Mouse (Mus musculus) gastrocnemius, postnatal 14 days (tissue): ENCODE results near the gene March1. TPM values are rescaled to one million over a fixed set of nuclear protein-coding genes. Genes with fewer than 3 reads are reported as not detected.

Experiments
- DNase-seq: peaks from one replicate; pipeline ENCODE4 v3.0.0; 2021; ENCODE audit warnings: mixed read lengths
- intact Hi-C: fragments of 180-260 bp; cut with DNase I; formaldehyde crosslinking; loops from one replicate; pipeline ENCODE4 v1.15.1; 2025; ENCODE audit warnings: low total_unique reads
- long read RNA-seq, 2 experiments: library from polyadenylated mRNA; stranded (forward); transcript quantifications; one replicate each; pipeline ENCODE4 v2.0.0; 2021
- total RNA-seq, 2 experiments: library from RNA; stranded (reverse); gene quantifications; 2 replicates each; pipeline ENCODE4 v1.2.3; 2021

March1 gene
- under 1 TPM; 0.86 to 0.92 TPM for total RNA-seq
- long read RNA-seq, experiment 1, partial matches to known transcripts = 1 of 1 reads
- long read RNA-seq, experiment 1, other reads (novel, unspliced or antisense) = 0 of 1 reads
- long read RNA-seq, experiment 2 = 0 reads

GRCm38 (mm10) chr8:65617871-65618751 lies at the start of gene March1:
TSS of gene March1 (plus strand) at chr8:65617900.
- intact Hi-C loops = no loop called here
- DNase-seq = no peak

- DNase-seq = no peak
- intact Hi-C loops = no loop called here
These were observed 30.8 kb upstream of the March1 start for GRCm38 (mm10) chr8:65586909-65587308.

- intact Hi-C loops = no loop called here
- DNase-seq = no peak
These were observed 14.5 kb upstream of the March1 start for GRCm38 (mm10) chr8:65603241-65603640.

- intact Hi-C loops = no loop called here
- DNase-seq = no peak
These were observed 8.2 kb upstream of the March1 start for GRCm38 (mm10) chr8:65609509-65609908.

- DNase-seq = no peak
- intact Hi-C loops = no loop called here
These were observed 1.3 kb downstream of the March1 start for GRCm38 (mm10) chr8:65618966-65619365.

GRCm38 (mm10) chr8:65644931-65645330 lies 27.2 kb downstream of the March1 start:
- DNase-seq = no peak
- intact Hi-C loops = no loop called here

- no peak for DNase-seq
- intact Hi-C loops = no loop called here
These were observed 27.8 kb downstream of the March1 start for GRCm38 (mm10) chr8:65645502-65645901.

- intact Hi-C loops = no loop called here
- DNase-seq = no peak
These were observed 28.2 kb downstream of the March1 start for GRCm38 (mm10) chr8:65645945-65646344.

GRCm38 (mm10) chr8:65655924-65656323 lies 38.2 kb downstream of the March1 start:
- DNase-seq = no peak
- intact Hi-C loops = no loop called here

GRCm38 (mm10) chr8:65661885-65662284 lies 44.2 kb downstream of the March1 start:
- no peak for DNase-seq
- intact Hi-C loops = no loop called here

- no peak for DNase-seq
- intact Hi-C loops = no loop called here
These were observed 48.1 kb downstream of the March1 start for GRCm38 (mm10) chr8:65665786-65666185.

- intact Hi-C loops = no loop called here
- DNase-seq = no peak
These were observed 125.4 kb downstream of the March1 start for GRCm38 (mm10) chr8:65743066-65743465.

- DNase-seq = no peak
- intact Hi-C loops = no loop called here
These were observed 158.1 kb downstream of the March1 start for GRCm38 (mm10) chr8:65775815-65776214.

GRCm38 (mm10) chr8:65781156-65781555 lies 163.5 kb downstream of the March1 start:
- no peak for DNase-seq
- intact Hi-C loops = no loop called here

- intact Hi-C loops = no loop called here
These were observed 195.3 kb downstream of the March1 start for GRCm38 (mm10) chr8:65812971-65813370.

GRCm38 (mm10) chr8:65922294-65923019 lies 304.8 kb downstream of the March1 start:
- no peak for DNase-seq
- intact Hi-C loops = no loop called here

More at GRCm38 (mm10) chr8:65812971-65813370, 195.3 kb downstream of the March1 start:
- DNase-seq = no peak

- intact Hi-C loops = no loop called here
These were observed 339.2 kb downstream of the March1 start for GRCm38 (mm10) chr8:65956948-65957347.

GRCm38 (mm10) chr8:65957492-65957891 lies 339.8 kb downstream of the March1 start:
- DNase-seq = no peak
- intact Hi-C loops = no loop called here

More at GRCm38 (mm10) chr8:65956948-65957347, 339.2 kb downstream of the March1 start:
- no peak for DNase-seq

- DNase-seq = no peak
- intact Hi-C loops = no loop called here
These were observed 349.0 kb downstream of the March1 start for GRCm38 (mm10) chr8:65966502-65967222.
